Mouse (Mus musculus) G1E-ER4 (cell line): ENCODE data around the gene Plcd1. TPM values are rescaled to one million over a fixed set of nuclear protein-coding genes. Genes with fewer than 3 reads are reported as not detected.

Experiments
- GATA1 ChIP-seq: IDR thresholded peaks from one replicate; pipeline ENCODE4 v1.8.0; 2012; ENCODE audit warnings: low read length, inconsistent platforms
- polyA plus RNA-seq: library from polyadenylated mRNA; stranded (reverse); fragments of >175 nt; gene quantifications from 2 replicates; pipeline ENCODE4 v1.2.3, GENCODE M21; 2012

Gene Plcd1
- polyA plus RNA-seq, 1 experiment = not detected

- TF ChIP-seq GATA1 = no peak
Measured at GRCm38 (mm10) chr9:119100177-119100898, 7.0 kb upstream of the Plcd1 start.

GRCm38 (mm10) chr9:119094462-119095109, 1.3 kb upstream of the Plcd1 start:
- TF ChIP-seq GATA1 = no peak

GRCm38 (mm10) chr9:119092473-119093418, 556 bp downstream of the Plcd1 start:
- no peak for TF ChIP-seq GATA1

GRCm38 (mm10) chr9:119091581-119092310, 1.6 kb downstream of the Plcd1 start:
- TF ChIP-seq GATA1 = no peak

GRCm38 (mm10) chr9:119090462-119090861, 2.8 kb downstream of the Plcd1 start:
- TF ChIP-seq GATA1 = no peak

- TF ChIP-seq GATA1 = no peak
Measured at GRCm38 (mm10) chr9:119089437-119089836, 3.9 kb downstream of the Plcd1 start.

- TF ChIP-seq GATA1 = no peak
Measured at GRCm38 (mm10) chr9:119088148-119088801, 5.0 kb downstream of the Plcd1 start.

- no peak for TF ChIP-seq GATA1
Measured at GRCm38 (mm10) chr9:119087309-119087708, 6.0 kb downstream of the Plcd1 start.

- TF ChIP-seq GATA1 = no peak
Measured at GRCm38 (mm10) chr9:119086451-119086850, 6.9 kb downstream of the Plcd1 start.

GRCm38 (mm10) chr9:119083966-119084365, 9.3 kb downstream of the Plcd1 start:
- TF ChIP-seq GATA1 = no peak

GRCm38 (mm10) chr9:119082656-119083430, 10.5 kb downstream of the Plcd1 start:
- TF ChIP-seq GATA1 = no peak

- no peak for TF ChIP-seq GATA1
Measured at GRCm38 (mm10) chr9:119082039-119082438, 11.3 kb downstream of the Plcd1 start.

GRCm38 (mm10) chr9:119080040-119080675, 13.1 kb downstream of the Plcd1 start:
- TF ChIP-seq GATA1 = no peak
